ENCODE assay signal across 10 mouse cellular contexts in the genomic region with DNA sequence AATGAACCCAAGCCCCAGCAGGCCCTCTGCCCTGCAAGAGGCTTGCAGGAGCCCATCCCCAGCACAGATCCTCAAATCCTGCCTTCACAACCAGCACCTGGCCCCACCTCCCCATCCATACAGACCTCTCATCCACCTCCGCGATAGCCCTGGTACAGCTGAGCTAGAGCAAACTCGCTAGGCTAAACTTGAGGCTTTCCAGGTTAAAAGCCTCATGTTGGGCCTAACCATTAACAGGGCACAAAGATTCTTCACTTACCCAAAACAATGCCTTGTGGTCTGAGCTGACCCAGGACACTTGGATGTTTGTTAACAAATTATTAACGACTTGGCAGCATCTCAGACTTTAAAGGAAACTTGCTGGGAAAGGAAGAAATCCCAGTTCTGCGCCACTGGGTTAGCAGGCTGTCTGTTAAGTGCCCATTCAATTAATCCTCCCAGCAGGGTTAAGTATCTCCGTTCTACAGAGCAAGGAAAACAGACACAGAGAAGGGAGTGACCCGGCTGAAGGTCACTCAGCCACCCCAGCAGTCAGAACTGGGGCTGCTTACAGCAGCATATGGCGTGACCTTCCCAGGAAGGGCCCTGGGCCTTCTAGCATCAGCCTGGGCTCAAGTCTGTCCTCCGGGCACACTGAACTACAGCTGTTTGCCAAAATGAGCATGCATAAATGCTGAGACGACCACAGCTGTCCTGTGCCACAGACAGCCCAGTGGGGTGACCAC.
DNase-seq lines count a peak whose midpoint lies in the region; ATAC-seq lines count a peak whose summit lies in the region.
"Had no signal": no experiment of that assay in that cellular context is flagged by ENCODE, and none has a peak within 500 bp of the region (broad histone marks: within the 10 kb centered on the region; RNA-seq: fewer than 3 reads in every experiment).

No protein-coding gene starts in this region.

- H3K4me1 ChIP-seq in neural tube, embryonic 13.5 days (replicated peaks): peaks cover 35% of the 10 kb centered on the region
- H3K4me1 ChIP-seq: heart, embryonic 12.5 days had no signal

- H3K27ac ChIP-seq in neural tube, embryonic 13.5 days (replicated peaks): 0 out of 2 replicates have a peak overlapping the region, but pooled peaks have one; percentile 33

- no peaks in the 10 kb centered on the region for H3K36me3 ChIP-seq in neural tube, embryonic 13.5 days
- H3K36me3 ChIP-seq: heart, embryonic 12.5 days had no signal

- ATAC-seq in neural tube, embryonic 13.5 days (ENCODE audit: low read depth): no peak
- ATAC-seq: intestine, postnatal 0 days had no signal

- H3K27me3 ChIP-seq in neural tube, embryonic 13.5 days: no peaks in the 10 kb centered on the region

- no peak overlapping the region for H3K9ac ChIP-seq in neural tube, embryonic 13.5 days
- H3K9ac ChIP-seq: heart, embryonic 12.5 days had no signal

- H3K9me3 ChIP-seq in neural tube, embryonic 13.5 days: no peaks in the 10 kb centered on the region
- H3K9me3 ChIP-seq: heart, embryonic 12.5 days had no signal

- H3K4me3 ChIP-seq in neural tube, embryonic 13.5 days: no peak overlapping the region
- H3K4me3 ChIP-seq: heart, embryonic 12.5 days had no signal

- no peak overlapping the region for H3K4me2 ChIP-seq in neural tube, embryonic 13.5 days
- H3K4me2 ChIP-seq: heart, embryonic 12.5 days had no signal

- DNase-seq in cerebellum, adult 9-10 months: peak; percentile 12
- DNase-seq in cerebellum, adult 8-10 months: no peak
- DNase-seq in neural tube, embryonic 10.5 days (ENCODE audit: extremely low spot score, low spot score): no peak
- peak; percentile 70 to 89 for DNase-seq in kidney, adult 8-10 months
- DNase-seq in testis, postnatal 14 days (ENCODE audit: low spot score): peak; percentile 26
- DNase-seq in frontal cortex, postnatal 10 days (ENCODE audit: low spot score in 2 of 2): no peak
- no peak for DNase-seq in thymus, postnatal 14 days

- WGBS in neural tube, embryonic 13.5 days: 38% methylated on average over 10 of the region's 10 CpGs

Comparison
In these comparisons a context has a peak if more than half of its experiments do, and no peak if none do; other contexts are left out.
1. DNase-seq: peak in cerebellum, adult 9-10 months (single experiment), kidney, adult 8-10 months (2 of 2) and testis, postnatal 14 days (single experiment); none in cerebellum, adult 8-10 months (single experiment), neural tube, embryonic 10.5 days (single experiment), frontal cortex, postnatal 10 days (0 of 2) and thymus, postnatal 14 days (single experiment).